Mouse (Mus musculus) lung, postnatal 0 days (tissue): ENCODE measurements around the gene Set.
A peak's percentile ranks its signal among the peaks of the same experiment; 100 is the strongest.

Experiments used
- CTCF ChIP-seq: IDR thresholded peaks from 2 replicates; pipeline ENCODE4 v1.5.1; 2016; ENCODE audit warnings: antibody characterized with exemption, mild to moderate bottlenecking
- EP300 ChIP-seq: IDR thresholded peaks from 2 replicates; pipeline ENCODE4 v1.6.1; 2016; ENCODE audit warnings: antibody characterized with exemption, mild to moderate bottlenecking, control low read depth

DNA sequence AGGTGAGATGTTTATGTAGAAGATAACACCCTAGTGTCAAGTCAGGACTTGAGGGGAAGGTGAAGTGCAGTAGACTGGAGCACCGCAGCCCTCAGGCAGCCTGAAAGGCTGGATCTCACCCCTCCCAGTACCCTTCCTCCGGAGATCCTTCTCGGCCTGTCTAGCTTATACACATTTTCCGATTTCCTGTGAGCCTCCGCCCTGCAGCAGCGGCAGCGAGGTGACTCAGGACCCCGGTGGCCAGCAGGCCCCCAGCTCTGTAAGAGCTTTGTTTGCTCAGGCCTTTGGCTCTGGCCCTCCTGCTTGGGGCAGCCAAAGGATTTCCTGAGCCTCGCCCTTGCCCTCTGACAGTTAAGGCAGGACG lies 21.2 kb downstream of the Set start:
- TF ChIP-seq CTCF (no peak), EP300 (peak; percentile 70)
